Mouse (Mus musculus): ENCODE data around the gene Ptgr1.

- TF ChIP-seq CTCF (IDR thresholded peaks at IDR 0.05; ENCODE audit: borderline replicate concordance, extremely low read depth, insufficient read depth, insufficient read length) (no peak), POLR2A (IDR thresholded peaks at IDR 0.05; ENCODE audit: borderline replicate concordance, extremely low read depth, insufficient read depth, insufficient read length, poor library complexity, severe bottlenecking) (no peak)
Measured at GRCm38 (mm10) chr4:58926120-58926519, 60.8 kb downstream of the Ptgr1 start.

All from brain, embryonic 14.5 days (tissue).